Mouse (Mus musculus) cerebellum, adult 2 months (tissue): ENCODE data around the gene Olfr578. TPM values are rescaled to one million over a fixed set of nuclear protein-coding genes. Genes with fewer than 3 reads are reported as not detected.

Experiments used
- DNase-seq, 2 experiments: peaks; one replicate each; pipeline ENCODE4 v3.0.0; 2021
- H3K27ac ChIP-seq: fragments of 200-500 bp; 2 replicates; pipeline ENCODE4 v1.5.1; 2012; ENCODE audit warnings: low read length, control low read depth, inconsistent platforms; ENCODE audit not compliant: insufficient read depth
- H3K27me3 ChIP-seq: fragments of 200-500 bp; 2 replicates; pipeline ENCODE4 v1.6.1; 2012; ENCODE audit warnings: inconsistent platforms, mild to moderate bottlenecking, low read length, moderate library complexity; ENCODE audit not compliant: control insufficient read depth, insufficient read depth
- H3K4me1 ChIP-seq: fragments of 200-500 bp; 2 replicates; pipeline ENCODE4 v1.6.1; 2011; ENCODE audit warnings: low read length; ENCODE audit not compliant: control insufficient read depth, insufficient read depth
- H3K4me3 ChIP-seq: fragments of 200-500 bp; replicated peaks from 2 replicates; pipeline ENCODE3; 2011; ENCODE audit warnings: mild to moderate bottlenecking, low read depth, low read length, control low read depth; ENCODE audit not compliant: insufficient read depth
- CTCF ChIP-seq: fragments of 200-500 bp; IDR thresholded peaks from 2 replicates; pipeline ENCODE4 v1.5.1; 2011; ENCODE audit warnings: low read depth, mild to moderate bottlenecking, control low read depth, low read length, moderate library complexity, borderline replicate concordance; ENCODE audit not compliant: insufficient read depth
- POLR2A ChIP-seq: fragments of 200-500 bp; IDR thresholded peaks from 2 replicates; pipeline ENCODE4 v1.6.1; 2011; ENCODE audit warnings: low read length, control low read depth, borderline replicate concordance; ENCODE audit not compliant: insufficient read depth
- WGBS: fragments of 180-500 bp; shearing (Covaris S2); methylation state at CpG from one replicate; pipeline ENCODE4 v1.1.7; 2018; 5-methylcytosine and 5-hydroxymethylcytosine counted together
- polyA plus RNA-seq: library from polyadenylated mRNA; depleted of rRNA; stranded (reverse); fragments of >200 nt; gene quantifications from 2 replicates; pipeline ENCODE4 v1.2.3, GENCODE M21; 2012; rRNA removed

Gene Olfr578
- polyA plus RNA-seq = not detected in 2 replicates

DNA sequence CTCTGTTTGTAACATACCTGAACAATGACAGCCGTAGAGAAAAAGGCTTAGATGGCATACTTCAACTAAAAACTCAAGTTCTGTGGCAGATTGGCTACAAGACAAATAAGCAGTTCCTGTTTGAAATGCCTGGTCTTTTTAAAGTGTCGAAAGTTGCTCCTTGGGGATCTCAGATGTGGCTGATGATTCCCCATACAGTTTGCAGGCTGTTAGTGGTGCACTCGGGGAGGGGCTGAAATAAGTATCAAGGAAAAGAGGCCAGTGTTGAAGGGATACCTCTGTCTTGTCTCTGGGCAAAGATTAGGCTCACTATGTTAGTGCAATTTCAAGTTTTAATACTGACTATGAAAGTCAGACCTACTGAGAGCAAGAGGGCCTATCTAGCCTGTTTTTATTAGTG lies at the start of gene Olfr578:
Gene Olfr578 (minus strand): TSS at position 101 of the 400 bp plus-strand sequence.
- Histone ChIP-seq H3K4me1 (no peaks in the 10 kb centered on the region), H3K27me3 (no peaks in the 10 kb centered on the region), H3K4me3 (no peak within 1 kb of the TSS), H3K27ac (no peak within 1 kb of the TSS)
- 66% methylated on average over 3 of the region's 3 CpGs for WGBS
- DNase-seq = no peak
- TF ChIP-seq POLR2A (no peak), CTCF (no peak)

DNA sequence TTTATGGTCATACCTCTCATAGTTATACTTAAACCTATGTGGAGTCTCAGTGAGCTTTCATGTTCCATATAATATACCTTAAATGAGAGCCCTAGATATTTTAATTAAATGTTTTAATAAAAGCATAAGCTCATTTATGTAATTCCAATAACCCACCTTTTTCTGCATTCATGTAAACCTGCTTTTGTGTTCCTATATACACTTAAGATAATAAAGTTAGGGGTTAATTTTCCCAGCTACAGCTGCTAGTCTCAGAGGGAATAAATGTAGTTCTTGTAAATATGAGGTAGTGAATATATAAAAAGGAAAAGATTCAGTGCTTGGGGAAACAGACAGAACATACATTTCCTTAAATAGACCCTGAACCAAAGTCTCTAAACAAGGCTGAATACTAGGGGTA lies 48.6 kb upstream of the Olfr578 start, which contains the start of gene Olfr582:
Gene Olfr582 (plus strand): TSS at position 301 of the 400 bp plus-strand sequence.
- Histone ChIP-seq H3K27ac (no peak within 1 kb of the TSS), H3K4me1 (no peaks in the 10 kb centered on the region), H3K4me3 (no peak within 1 kb of the TSS), H3K27me3 (no peaks in the 10 kb centered on the region)
- no peak for DNase-seq
- TF ChIP-seq POLR2A (no peak), CTCF (no peak)

DNA sequence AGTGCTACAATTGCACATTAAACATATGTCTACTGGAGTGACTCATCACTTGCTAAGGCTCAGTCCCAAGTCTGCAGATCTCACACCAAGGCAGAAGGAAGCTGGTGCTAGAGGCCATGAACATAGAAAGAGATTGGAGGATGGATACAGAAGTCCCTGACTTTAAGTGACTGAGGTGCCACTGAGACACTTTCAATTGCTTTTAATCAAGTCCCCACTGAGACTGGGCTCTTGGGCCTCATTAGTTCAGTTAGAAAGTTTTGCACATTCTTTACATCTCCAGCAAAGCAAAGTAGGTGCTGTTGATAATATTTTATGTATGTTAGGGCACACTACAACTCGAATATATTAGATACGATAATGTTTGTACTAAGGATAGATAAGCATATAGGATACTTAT lies 13.3 kb downstream of the Olfr578 start, which contains the start of gene Olfr577:
Gene Olfr577 (minus strand): TSS at position 101 of the 400 bp plus-strand sequence.
- DNase-seq = no peak
- TF ChIP-seq CTCF (no peak), POLR2A (no peak)
- 77% methylated on average over 2 of the region's 2 CpGs for WGBS
- Histone ChIP-seq H3K27ac (no peak within 1 kb of the TSS), H3K27me3 (no peaks in the 10 kb centered on the region), H3K4me3 (no peak within 1 kb of the TSS), H3K4me1 (no peaks in the 10 kb centered on the region)

DNA sequence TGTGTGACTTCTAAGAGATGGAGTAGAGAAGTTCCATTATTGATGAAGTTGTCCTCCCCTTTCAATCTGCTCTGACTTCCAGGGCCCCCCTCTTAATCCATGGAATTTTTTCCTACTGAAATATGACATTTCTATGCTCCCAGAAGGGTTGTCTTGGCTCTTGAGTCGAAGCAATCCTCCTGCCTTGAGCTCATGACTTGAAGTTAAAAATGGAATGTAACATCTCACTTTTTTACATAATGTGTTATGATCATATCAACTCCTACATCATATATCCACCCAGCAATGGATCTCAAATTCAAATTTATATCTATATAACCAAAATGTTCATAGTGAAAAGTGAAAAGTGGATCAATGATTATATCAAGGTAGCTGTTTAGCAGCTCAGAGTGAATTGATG lies 14.7 kb downstream of the Olfr578 start:
- TF ChIP-seq CTCF (no peak), POLR2A (no peak)
- WGBS = 27% methylated on average over 1 of the region's 1 CpGs
- Histone ChIP-seq H3K4me3 (no peak overlapping the region), H3K27ac (no peak overlapping the region), H3K4me1 (no peaks in the 10 kb centered on the region), H3K27me3 (no peaks in the 10 kb centered on the region)
- DNase-seq = no peak

DNA sequence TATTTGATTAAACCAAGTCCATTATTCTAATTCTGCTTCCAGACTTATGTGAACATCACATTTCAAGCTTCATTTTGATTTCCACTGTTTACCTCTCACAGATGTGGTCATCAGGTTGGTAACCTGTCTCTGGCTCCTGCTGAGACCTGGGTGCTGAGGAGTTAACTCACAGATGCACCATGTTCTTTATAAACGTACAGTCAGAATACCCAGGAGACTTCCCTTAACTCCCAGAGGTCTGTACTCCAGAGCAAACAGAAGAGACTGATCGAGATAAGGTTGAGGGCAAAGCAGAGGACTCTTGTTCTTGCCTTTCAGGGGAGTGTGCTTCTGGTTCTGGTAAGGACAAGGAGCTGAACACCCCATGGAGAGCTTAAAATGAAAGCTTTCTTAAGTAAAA lies 26.8 kb downstream of the Olfr578 start, which contains the start of gene Olfr576:
Gene Olfr576 (plus strand): TSS at position 301 of the 400 bp plus-strand sequence.
- DNase-seq = no peak
- Histone ChIP-seq H3K27me3 (no peaks in the 10 kb centered on the region), H3K4me3 (no peak within 1 kb of the TSS), H3K4me1 (no peaks in the 10 kb centered on the region; the same call in 1 of the 2 replicates), H3K27ac (no peak within 1 kb of the TSS)
- 28% methylated on average over 2 of the region's 2 CpGs for WGBS
- no peak for TF ChIP-seq CTCF
- no peak for TF ChIP-seq POLR2A

DNA sequence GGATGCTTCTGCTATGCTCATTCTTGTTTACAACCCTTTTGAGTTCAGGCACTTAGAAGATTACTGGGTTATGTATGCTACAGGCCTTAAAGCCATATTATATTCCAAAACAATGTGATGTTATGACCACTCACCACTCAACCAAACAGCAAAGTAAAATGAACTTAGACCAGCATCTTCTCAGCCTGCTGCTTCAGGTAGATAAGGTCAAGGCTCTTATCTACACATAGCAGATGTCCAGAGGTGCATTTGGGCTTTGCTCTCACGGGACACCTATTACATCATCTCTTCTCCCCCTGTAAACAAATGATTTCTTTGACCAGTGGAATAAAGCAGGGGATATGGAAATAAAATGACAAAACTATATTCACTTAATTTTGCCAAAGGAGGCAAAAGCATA lies 30.5 kb downstream of the Olfr578 start, which contains the start of gene Olfr575:
Gene Olfr575 (minus strand): TSS at position 183 of the 400 bp plus-strand sequence.
- no peak for TF ChIP-seq CTCF
- TF ChIP-seq POLR2A = no peak
- no peak for DNase-seq
- WGBS = 63% methylated on average over 1 of the region's 1 CpGs
- H3K4me3 ChIP-seq = no peak within 1 kb of the TSS
- no peak within 1 kb of the TSS for H3K27ac ChIP-seq
- H3K27me3 ChIP-seq = no peaks in the 10 kb centered on the region
- no peaks in the 10 kb centered on the region; the same call in 1 of the 2 replicates for H3K4me1 ChIP-seq

DNA sequence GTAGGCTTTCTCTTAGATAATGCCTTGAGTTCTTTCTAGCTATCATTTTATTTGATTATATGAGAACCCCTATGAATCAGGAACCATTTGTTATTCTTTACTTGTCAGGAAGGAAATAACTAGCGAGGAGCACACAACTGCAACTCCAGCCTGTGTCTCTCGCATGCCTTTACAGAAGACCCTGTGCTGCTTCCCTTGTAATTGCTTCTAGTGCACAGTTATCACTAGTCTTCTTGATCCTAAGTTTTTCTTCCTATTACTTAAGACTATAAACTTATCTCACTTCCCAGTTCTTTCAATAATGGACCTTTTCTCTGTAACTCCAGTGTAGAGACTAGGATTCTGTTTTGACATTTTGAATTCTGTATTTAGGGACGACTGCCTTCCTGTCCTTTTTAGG lies 31.0 kb downstream of the Olfr578 start:
- Histone ChIP-seq H3K27ac (no peak overlapping the region), H3K4me1 (no peaks in the 10 kb centered on the region; the same call in 1 of the 2 replicates), H3K4me3 (no peak overlapping the region), H3K27me3 (no peaks in the 10 kb centered on the region)
- DNase-seq = no peak
- WGBS = 77% methylated on average over 3 of the region's 3 CpGs
- TF ChIP-seq CTCF (no peak), POLR2A (no peak)

DNA sequence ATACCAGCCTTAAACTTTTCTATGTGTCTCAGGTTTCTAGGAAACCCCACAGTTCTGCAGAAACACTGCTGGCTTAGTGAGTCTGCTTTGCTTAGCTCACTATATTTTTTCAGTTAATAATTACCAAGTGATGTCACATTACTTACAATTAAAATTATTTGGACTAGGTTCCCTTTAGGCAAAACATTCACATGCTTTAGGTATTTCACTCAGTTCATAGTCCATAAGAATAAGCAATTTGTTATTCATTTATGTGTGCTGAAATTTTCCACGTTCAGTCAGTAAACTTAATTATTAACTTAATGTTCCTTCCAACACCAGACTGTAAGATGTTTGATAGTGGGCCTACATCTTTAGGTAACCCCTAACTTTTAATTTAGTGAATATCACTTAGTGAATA lies 38.4 kb downstream of the Olfr578 start:
- 62% methylated on average over 1 of the region's 1 CpGs for WGBS
- no peak for TF ChIP-seq CTCF
- no peak for TF ChIP-seq POLR2A
- no peak overlapping the region for H3K27ac ChIP-seq
- no peak overlapping the region for H3K4me3 ChIP-seq
- H3K4me1 ChIP-seq = no peaks in the 10 kb centered on the region
- H3K27me3 ChIP-seq = no peaks in the 10 kb centered on the region
- DNase-seq = no peak
